Mouse (Mus musculus) embryo, embryonic 9.5 days (tissue): ENCODE data around the gene Urod.

Experiments
- DNase-seq: peaks from one replicate; pipeline ENCODE4 v3.0.0-alpha.2; 2017; ENCODE audit errors: extremely low spot score

Urod gene

GRCm38 (mm10) chr4:116993672-116994621 lies at the start of gene Urod:
Gene Urod, minus strand, starts transcription at chr4:116994413.
- peak; percentile 94 for DNase-seq

- no peak for DNase-seq
Measured at GRCm38 (mm10) chr4:117041283-117041721, 47.1 kb upstream of the Urod start.

- DNase-seq: no peak
Measured at GRCm38 (mm10) chr4:117040791-117041190, 46.6 kb upstream of the Urod start.

GRCm38 (mm10) chr4:117039925-117040687 lies 45.9 kb upstream of the Urod start:
- no peak for DNase-seq

DNA sequence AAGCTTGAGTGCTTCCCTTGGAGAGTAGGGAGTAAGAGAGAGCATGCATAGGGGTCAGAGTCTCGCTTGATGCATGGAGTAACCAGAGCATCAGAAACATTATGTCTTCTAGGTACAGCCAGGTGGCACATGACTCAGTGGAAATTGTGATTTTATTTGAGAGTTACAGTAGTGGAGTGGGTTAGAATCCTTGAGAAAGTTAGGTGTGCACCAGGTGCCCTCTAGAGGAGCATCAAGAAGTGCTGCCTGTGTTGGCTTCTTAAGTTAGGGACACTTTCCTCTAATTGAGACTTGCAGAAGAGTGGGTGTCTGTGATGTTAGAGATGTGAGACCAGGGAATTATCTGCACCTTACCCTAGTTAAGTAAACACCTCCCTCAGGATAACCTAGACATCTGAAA lies 36.9 kb upstream of the Urod start:
- no peak for DNase-seq

- no peak for DNase-seq
Measured at GRCm38 (mm10) chr4:117023469-117023868, 29.3 kb upstream of the Urod start.

GRCm38 (mm10) chr4:117019206-117020134 lies 25.3 kb upstream of the Urod start, which contains the start of gene Eif2b3:
Gene Eif2b3, plus strand, starts transcription at chr4:117019402.
- DNase-seq: peak; percentile 90

- no peak for DNase-seq
Measured at GRCm38 (mm10) chr4:117018327-117018726, 24.1 kb upstream of the Urod start.

- no peak for DNase-seq
Measured at GRCm38 (mm10) chr4:117017738-117018137, 23.5 kb upstream of the Urod start.

GRCm38 (mm10) chr4:117014901-117015415 lies 20.7 kb upstream of the Urod start:
- DNase-seq: no peak

DNA sequence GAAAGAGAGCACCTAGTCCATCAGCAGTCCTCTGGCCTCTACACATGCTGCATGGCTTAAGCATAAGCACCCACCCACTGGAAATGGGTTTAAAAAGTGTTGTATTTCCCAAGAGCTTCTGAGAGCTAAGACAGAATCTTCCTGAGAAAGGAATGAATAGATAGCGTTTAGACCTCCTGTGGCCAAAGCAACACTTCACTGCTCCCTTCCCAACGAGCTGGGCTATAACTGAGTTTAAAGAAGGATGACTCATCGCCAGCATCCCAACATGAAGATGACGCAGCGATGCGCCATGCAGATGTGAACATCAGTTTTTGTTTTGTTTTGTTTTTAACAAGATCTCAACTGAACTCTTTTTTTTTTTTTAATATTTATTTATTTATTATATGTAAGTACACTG lies 19.4 kb upstream of the Urod start:
- DNase-seq: no peak

DNA sequence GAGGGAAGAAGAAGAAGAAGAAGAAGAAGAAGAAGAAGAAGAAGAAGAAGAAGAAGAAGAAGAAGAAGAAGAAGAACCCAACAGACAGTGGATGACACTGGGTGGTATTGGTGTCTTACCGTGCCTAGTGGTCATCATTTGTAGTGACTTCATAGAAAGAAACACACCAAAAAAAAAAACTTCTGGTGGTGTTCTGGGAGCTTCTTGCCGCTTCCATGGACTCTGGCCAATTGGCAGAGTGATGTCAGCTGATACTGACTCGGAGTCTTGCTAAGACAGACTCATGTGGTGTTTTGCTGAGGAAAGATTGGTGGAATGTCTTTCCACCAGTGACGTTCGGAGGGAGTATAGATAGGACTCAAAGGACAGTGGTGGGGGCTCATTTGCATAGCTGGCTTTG lies 16.0 kb upstream of the Urod start:
- DNase-seq: no peak

DNA sequence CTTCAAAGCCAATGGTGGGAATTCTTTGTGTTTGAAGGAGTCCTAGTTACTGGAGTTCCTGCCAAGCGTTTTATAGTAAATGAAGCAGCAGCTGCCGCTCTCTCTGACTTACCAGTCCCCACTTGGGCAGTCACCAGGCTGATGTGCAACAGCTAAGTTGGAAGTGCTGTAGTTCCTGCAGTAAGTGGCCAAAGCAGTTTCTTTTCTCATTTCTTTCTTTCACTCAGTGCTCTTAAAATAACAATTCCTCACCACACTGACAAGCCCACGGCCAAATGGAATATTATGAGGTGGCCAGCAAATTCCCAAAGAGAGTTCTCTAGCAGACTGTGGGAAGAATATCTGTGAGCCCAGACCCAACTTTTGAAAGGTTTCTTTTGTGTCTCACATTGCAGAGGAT lies 12.8 kb upstream of the Urod start:
- DNase-seq: no peak

- no peak for DNase-seq
Measured at GRCm38 (mm10) chr4:117005611-117006400, 11.6 kb upstream of the Urod start.

- no peak for DNase-seq
Measured at GRCm38 (mm10) chr4:117004649-117005048, 10.4 kb upstream of the Urod start.

DNA sequence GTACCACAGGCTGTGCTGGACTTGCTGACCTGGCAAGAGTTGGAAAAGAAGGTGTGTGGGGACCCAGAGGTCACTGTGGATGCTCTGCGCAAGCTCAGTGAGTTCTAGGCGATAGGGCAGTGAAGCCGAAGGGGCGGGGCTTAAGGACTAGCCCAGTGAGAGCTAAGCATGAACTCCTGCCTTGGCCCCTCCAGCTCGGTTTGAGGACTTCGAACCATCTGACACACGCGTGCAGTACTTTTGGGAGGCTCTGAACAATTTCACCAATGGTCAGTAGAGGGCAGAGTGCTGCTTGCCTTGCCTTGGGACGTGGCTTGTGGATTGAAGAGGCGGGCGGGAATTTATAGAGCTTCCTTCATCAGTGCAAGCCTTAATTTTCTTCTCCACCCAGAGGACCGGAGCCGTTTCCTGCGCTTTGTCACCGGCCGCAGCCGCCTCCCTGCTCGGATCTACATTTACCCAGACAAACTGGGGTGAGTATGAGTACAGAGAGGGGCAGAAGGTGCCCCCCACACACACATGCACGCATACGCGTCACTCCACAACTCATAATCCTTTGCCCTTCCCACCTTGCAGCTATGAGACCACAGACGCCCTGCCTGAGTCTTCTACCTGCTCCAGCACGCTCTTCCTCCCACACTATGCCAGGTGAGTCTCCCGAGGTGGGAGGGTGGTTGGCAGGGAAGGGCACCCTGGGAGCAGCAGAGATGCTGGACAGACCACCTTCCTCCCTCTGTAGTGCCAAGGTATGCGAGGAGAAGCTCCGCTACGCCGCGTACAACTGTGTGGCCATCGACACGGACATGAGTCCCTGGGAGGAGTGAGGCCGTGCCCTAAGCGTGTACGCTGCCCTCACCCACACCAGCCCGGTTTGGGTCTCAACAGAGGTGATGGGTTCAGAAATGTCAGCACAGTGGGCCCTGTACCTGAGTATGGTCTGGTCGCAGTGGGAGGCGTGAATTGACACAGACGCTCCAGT lies 8.6 kb upstream of the Urod start:
- peak; percentile 70 for DNase-seq

DNA sequence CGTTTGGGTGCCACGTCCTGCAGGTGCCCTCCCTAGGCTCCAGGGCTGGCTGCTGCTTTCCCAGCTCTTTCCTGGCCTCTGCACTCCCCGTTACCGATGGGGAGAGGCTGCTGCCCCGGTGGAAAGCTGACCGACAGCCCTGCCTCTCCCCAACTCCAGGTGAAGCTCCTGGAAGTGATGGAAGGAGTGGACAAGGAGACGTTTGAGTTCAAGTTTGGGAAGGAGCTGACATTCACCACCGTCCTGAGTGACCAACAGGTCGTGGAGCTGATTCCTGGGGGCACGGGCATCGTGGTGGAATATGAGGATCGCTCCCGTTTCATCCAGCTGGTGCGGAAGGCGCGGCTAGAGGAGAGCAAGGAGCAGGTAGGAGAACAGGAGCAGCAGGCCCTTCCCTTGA lies 7.7 kb upstream of the Urod start:
- no peak for DNase-seq

- no peak for DNase-seq
Measured at GRCm38 (mm10) chr4:116999513-117000154, 5.4 kb upstream of the Urod start.

DNA sequence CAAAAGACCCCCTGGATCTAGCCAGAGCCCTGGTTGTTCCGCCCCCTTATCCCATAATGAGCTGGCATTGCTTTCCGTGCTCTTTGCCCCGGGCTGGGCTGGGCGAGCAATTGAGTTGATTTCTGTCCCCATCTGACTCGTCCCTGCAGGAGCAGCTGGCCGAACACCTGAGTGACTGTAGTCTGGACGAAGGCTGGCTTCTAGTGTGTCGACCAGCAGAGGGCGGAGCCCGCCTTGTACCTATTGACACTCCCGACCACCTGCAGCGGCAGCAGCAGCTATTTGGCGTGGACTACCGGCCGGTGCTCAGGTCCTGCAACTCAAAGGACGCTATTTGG lies 1.6 kb upstream of the Urod start:
- DNase-seq: peak; percentile 53
